Mouse (Mus musculus) forebrain, embryonic 16.5 days (tissue): Measurements from ENCODE around the gene Tmcc1. TPM values are rescaled to one million over a fixed set of nuclear protein-coding genes. Genes with fewer than 3 reads are reported as not detected.

Experiments used
- ATAC-seq: fragments of 200-750 bp; cut with Nextera tagmentation; 2 replicates; pipeline ENCODE4 v1.8.0; 2017; ENCODE audit warnings: mild to moderate bottlenecking, moderate library complexity
- H3K27ac ChIP-seq: fragments of 300-500 bp; sonication (generic); 2 replicates; pipeline ENCODE4 v1.5.1; 2014; ENCODE audit warnings: low read length, control low read depth
- H3K27me3 ChIP-seq: fragments of 300-500 bp; sonication (generic); replicated peaks from 2 replicates; pipeline ENCODE4 v1.6.1; 2014; ENCODE audit warnings: low read length; ENCODE audit not compliant: control insufficient read depth, insufficient read depth
- H3K36me3 ChIP-seq: fragments of 300-500 bp; sonication (generic); 2 replicates; pipeline ENCODE4 v1.6.1; 2014; ENCODE audit not compliant: control insufficient read depth, insufficient read depth
- H3K4me1 ChIP-seq: fragments of 300-500 bp; sonication (generic); replicated peaks from 2 replicates; pipeline ENCODE4 v1.6.1; 2014; ENCODE audit warnings: low read length; ENCODE audit not compliant: control insufficient read depth, insufficient read depth
- H3K4me2 ChIP-seq: fragments of 300-500 bp; sonication (generic); 2 replicates; pipeline ENCODE4 v1.6.1; 2014; ENCODE audit warnings: mild to moderate bottlenecking, low read length, control low read depth
- H3K4me3 ChIP-seq: fragments of 300-500 bp; sonication (generic); replicated peaks from 2 replicates; pipeline ENCODE4 v1.5.1; 2014; ENCODE audit warnings: mild to moderate bottlenecking, low read length, control low read depth
- H3K9ac ChIP-seq: fragments of 300-500 bp; sonication (generic); replicated peaks from 2 replicates; pipeline ENCODE4 v1.6.1; 2014; ENCODE audit warnings: low read depth, low read length, control low read depth
- H3K9me3 ChIP-seq: fragments of 300-500 bp; sonication (generic); 2 replicates; pipeline ENCODE4 v1.6.1; 2016; ENCODE audit warnings: low read length; ENCODE audit not compliant: control insufficient read depth
- WGBS: fragments of 180-500 bp; shearing (Covaris S2); extraction: QIAGEN DNeasy Blood & Tissue Kit; methylation state at CpG from one replicate; pipeline ENCODE4 v1.1.7; 2014; 5-methylcytosine and 5-hydroxymethylcytosine counted together
- polyA plus RNA-seq: library from polyadenylated mRNA; unstranded; fragments of >200 nt; fragmentation: Nextera tagmentation; extraction: Ambion mirVana; gene quantifications from 2 replicates; pipeline ENCODE4 v1.2.1, GENCODE M21; 2015

Gene Tmcc1
- polyA plus RNA-seq, 1 experiment from 2014 or later = 38.4 TPM

GRCm38 (mm10) chr6:116005275-116005958, 187.9 kb downstream of the Tmcc1 start:
- Histone ChIP-seq H3K36me3 (no peaks in the 10 kb centered on the region), H3K4me2 (no peak overlapping the region)

GRCm38 (mm10) chr6:116004716-116005115, 188.6 kb downstream of the Tmcc1 start:
- Histone ChIP-seq H3K4me3 (no peak overlapping the region), H3K27ac (no peak overlapping the region), H3K9ac (no peak overlapping the region), H3K9me3 (no peaks in the 10 kb centered on the region), H3K36me3 (no peaks in the 10 kb centered on the region), H3K4me1 (no peaks in the 10 kb centered on the region; the same call in 1 of the 2 replicates), H3K27me3 (no peaks in the 10 kb centered on the region), H3K4me2 (no peak overlapping the region)
- no peak for ATAC-seq
- 85% methylated on average over 6 of the region's 6 CpGs for whole genome bisulfite sequencing

More at GRCm38 (mm10) chr6:116005275-116005958, 187.9 kb downstream of the Tmcc1 start:
- no peaks in the 10 kb centered on the region for H3K9me3 ChIP-seq
- H3K4me1 ChIP-seq = no peaks in the 10 kb centered on the region; the same call in 1 of the 2 replicates
- H3K27ac ChIP-seq = no peak overlapping the region
- 76% methylated on average over 17 of the region's 17 CpGs for WGBS
- H3K4me3 ChIP-seq = no peak overlapping the region
- H3K27me3 ChIP-seq = no peaks in the 10 kb centered on the region
- ATAC-seq = no peak
- no peak overlapping the region for H3K9ac ChIP-seq

- no peaks in the 10 kb centered on the region for H3K9me3 ChIP-seq
- no peak overlapping the region for H3K4me2 ChIP-seq
- no peaks in the 10 kb centered on the region; the same call in 1 of the 2 replicates for H3K4me1 ChIP-seq
- no peak overlapping the region for H3K4me3 ChIP-seq
- no peaks in the 10 kb centered on the region for H3K36me3 ChIP-seq
- ATAC-seq = no peak
- no peaks in the 10 kb centered on the region for H3K27me3 ChIP-seq
- WGBS = 69% methylated on average over 7 of the region's 7 CpGs
- H3K27ac ChIP-seq = no peak overlapping the region
- no peak overlapping the region for H3K9ac ChIP-seq
These were observed 189.2 kb downstream of the Tmcc1 start for GRCm38 (mm10) chr6:116004069-116004468.

- Histone ChIP-seq H3K27me3 (no peaks in the 10 kb centered on the region), H3K27ac (no peak overlapping the region), H3K4me2 (no peak overlapping the region), H3K9ac (no peak overlapping the region), H3K4me1 (no peaks in the 10 kb centered on the region; the same call in 1 of the 2 replicates), H3K9me3 (no peaks in the 10 kb centered on the region), H3K36me3 (no peaks in the 10 kb centered on the region), H3K4me3 (no peak overlapping the region)
- no peak for ATAC-seq
- WGBS = 76% methylated on average over 5 of the region's 5 CpGs
These were observed 189.8 kb downstream of the Tmcc1 start for GRCm38 (mm10) chr6:116003516-116003915.

GRCm38 (mm10) chr6:116002311-116003104, 190.8 kb downstream of the Tmcc1 start:
- H3K4me3 ChIP-seq = no peak overlapping the region
- no peaks in the 10 kb centered on the region for H3K9me3 ChIP-seq
- no peak overlapping the region for H3K27ac ChIP-seq
- no peak overlapping the region for H3K4me2 ChIP-seq
- H3K27me3 ChIP-seq = no peaks in the 10 kb centered on the region
- no peak for ATAC-seq
- no peaks in the 10 kb centered on the region for H3K36me3 ChIP-seq
- no peak overlapping the region for H3K9ac ChIP-seq
- no peaks in the 10 kb centered on the region; the same call in 1 of the 2 replicates for H3K4me1 ChIP-seq
- 66% methylated on average over 12 of the region's 12 CpGs for WGBS

- Histone ChIP-seq H3K4me1 (no peaks in the 10 kb centered on the region; the same call in 1 of the 2 replicates), H3K36me3 (no peaks in the 10 kb centered on the region), H3K27me3 (no peaks in the 10 kb centered on the region), H3K4me2 (no peak overlapping the region), H3K4me3 (no peak overlapping the region), H3K9me3 (no peaks in the 10 kb centered on the region), H3K9ac (no peak overlapping the region), H3K27ac (no peak overlapping the region)
- WGBS = 87% methylated on average over 5 of the region's 5 CpGs
- ATAC-seq = no peak
These were observed 192.4 kb downstream of the Tmcc1 start for GRCm38 (mm10) chr6:116000851-116001250.

GRCm38 (mm10) chr6:115999227-115999626, 194.1 kb downstream of the Tmcc1 start:
- H3K4me2 ChIP-seq = no peak overlapping the region
- no peak overlapping the region for H3K9ac ChIP-seq
- no peaks in the 10 kb centered on the region; the same call in 1 of the 2 replicates for H3K27me3 ChIP-seq
- H3K27ac ChIP-seq = no peak overlapping the region
- no peaks in the 10 kb centered on the region for H3K9me3 ChIP-seq
- no peaks in the 10 kb centered on the region for H3K36me3 ChIP-seq
- peaks cover 5% of the 10 kb centered on the region for H3K4me1 ChIP-seq
- ATAC-seq = no peak
- 90% methylated on average over 2 of the region's 2 CpGs for WGBS
- no peak overlapping the region for H3K4me3 ChIP-seq

GRCm38 (mm10) chr6:115998758-115999157, 194.5 kb downstream of the Tmcc1 start:
- Histone ChIP-seq H3K36me3 (no peaks in the 10 kb centered on the region), H3K9ac (no peak overlapping the region), H3K27me3 (peaks cover 3% of the 10 kb centered on the region; the same call in 1 of the 2 replicates), H3K4me2 (no peak overlapping the region), H3K9me3 (no peaks in the 10 kb centered on the region), H3K27ac (no peak overlapping the region), H3K4me3 (no peak overlapping the region), H3K4me1 (peaks cover 9% of the 10 kb centered on the region)
- WGBS = 80% methylated on average over 7 of the region's 7 CpGs
- no peak for ATAC-seq

GRCm38 (mm10) chr6:115997726-115998311, 195.5 kb downstream of the Tmcc1 start:
- ATAC-seq = no peak

More at GRCm38 (mm10) chr6:115997726-115998311, 195.5 kb downstream of the Tmcc1 start:
- Histone ChIP-seq H3K4me2 (no peak overlapping the region), H3K27me3 (peaks cover 12% of the 10 kb centered on the region), H3K4me3 (no peak overlapping the region), H3K9me3 (no peaks in the 10 kb centered on the region), H3K27ac (no peak overlapping the region), H3K4me1 (peaks cover 16% of the 10 kb centered on the region), H3K9ac (no peak overlapping the region), H3K36me3 (no peaks in the 10 kb centered on the region)
- WGBS = 20% methylated on average over 3 of the region's 3 CpGs
